Mouse (Mus musculus) thymus, postnatal 4 days (tissue): ENCODE results near the gene Nek11.
"Not testable (repeated sequence)": the region's sequence is repeated elsewhere in the genome, so short reads cannot be mapped to it uniquely, and the experiment has no call there.

Experiments
- DNase-seq: peaks from one replicate; pipeline ENCODE4 v3.0.0; 2021

Gene Nek11

DNA sequence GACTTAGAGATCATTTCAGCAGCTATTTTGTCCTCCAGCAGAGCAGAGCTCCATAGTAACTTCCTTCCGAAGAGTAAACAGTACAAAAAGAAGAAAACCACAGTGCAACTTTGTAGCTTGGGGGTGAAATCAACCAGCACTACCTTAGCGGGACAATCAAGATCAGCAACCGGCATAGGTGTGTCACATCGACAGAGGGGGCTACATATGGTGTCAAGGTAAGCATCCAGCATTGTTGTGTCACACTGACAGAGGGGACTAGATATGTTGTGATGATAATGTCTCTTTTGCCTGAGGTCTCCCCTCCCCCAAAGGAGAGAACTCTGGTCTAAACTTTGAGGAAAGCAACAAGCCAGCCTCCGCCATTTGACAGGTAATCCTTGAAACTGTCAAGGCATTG lies 260.8 kb downstream of the Nek11 start:
- DNase-seq = no peak

DNA sequence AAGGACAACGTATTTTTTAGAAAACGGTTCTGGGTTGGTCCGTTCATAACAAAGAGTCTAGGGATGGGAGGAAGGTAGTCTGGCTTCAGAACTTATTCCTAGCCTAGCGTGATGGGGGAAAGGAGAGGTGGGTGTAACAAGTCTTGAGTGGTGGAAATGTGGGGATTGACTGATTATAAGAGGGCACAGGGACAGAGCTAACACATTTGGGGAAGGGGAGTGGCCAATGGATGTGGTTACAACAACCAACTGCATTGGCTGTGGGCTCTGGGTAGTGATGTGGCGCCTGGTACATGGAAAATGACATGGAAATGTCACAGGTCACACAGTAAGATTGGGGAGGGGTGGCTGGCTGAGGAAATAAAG lies 263.3 kb downstream of the Nek11 start:
- no peak for DNase-seq

- peak; percentile 92 for DNase-seq
Observed at GRCm38 (mm10) chr9:105131253-105132001, 263.9 kb downstream of the Nek11 start, which contains the start of gene Nudt16. TSS of gene Nudt16 (minus strand) at chr9:105131824.

- no peak for DNase-seq
Observed at GRCm38 (mm10) chr9:105130331-105130730, 265.0 kb downstream of the Nek11 start.

DNA sequence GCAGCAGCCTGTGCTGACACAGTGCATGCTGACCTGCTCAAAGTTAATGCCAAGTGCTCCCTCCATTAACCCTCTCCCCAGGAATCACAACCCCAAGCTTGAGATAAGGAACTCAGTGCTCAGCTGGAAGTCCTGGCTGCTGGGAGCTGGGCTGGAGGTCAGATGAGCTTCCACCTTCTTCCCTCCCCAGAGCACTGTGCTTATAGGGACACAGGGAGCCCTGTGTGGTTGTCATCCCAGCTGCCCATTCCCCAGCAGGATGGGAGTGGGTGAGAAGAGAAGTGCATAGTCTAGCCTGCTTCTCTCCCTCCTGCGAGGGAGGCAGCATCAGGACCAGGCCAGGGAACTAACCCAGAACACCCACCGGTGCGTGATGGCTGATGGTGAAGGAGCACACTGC lies 270.1 kb downstream of the Nek11 start:
- not testable (repeated sequence) for DNase-seq
